Mouse (Mus musculus): ENCODE measurements around the gene Zfp335.

Zfp335 gene

DNA sequence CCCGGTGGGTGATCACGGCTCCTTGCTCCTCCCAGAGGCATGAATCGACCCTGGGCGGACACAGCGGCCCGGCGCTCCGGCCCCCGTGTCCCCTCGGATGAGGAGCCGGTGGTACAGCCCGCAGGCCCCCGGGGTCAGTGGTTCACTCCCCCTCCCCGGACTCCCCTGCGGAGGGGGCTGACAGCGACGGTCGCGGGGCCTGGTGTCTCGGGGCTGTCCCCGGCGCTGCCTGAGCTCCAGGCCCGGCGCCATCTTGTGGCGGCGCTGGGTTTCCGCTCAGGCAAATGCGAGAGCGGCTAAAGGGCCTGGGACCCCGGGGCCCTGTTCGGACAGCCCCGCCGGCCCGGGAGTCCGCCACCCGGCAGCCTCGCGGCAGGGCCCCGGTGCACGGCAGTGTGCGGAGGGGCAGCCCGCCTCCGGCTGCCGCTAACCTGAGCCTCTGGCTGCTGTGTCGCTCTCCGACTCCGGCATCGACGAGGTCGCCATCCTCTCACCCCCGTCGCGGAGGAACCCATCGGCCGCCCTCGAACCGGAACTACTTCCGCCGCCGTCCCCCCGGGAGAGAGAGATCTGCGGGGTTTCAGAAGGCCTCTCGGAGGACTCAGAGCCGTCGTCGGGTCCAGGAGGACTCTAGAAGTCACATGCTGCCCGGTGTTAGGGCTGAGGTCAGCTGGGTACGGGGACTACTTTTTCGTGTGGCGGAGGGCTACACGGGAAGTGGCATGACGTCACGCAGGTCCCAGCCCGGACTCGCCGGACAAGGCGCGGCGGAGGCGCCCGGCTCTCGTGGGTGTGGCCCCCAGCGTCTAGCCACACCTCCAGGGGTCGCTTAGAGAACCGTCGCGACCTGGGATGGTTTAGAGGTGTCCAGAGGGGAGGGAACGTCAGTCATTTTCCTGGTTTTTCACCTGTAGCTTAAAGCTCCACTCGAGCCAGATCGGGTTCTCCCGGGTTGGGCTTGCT, at the start of gene Zfp335:
Zfp335 (minus strand) TSS at position 672 of the 963 bp plus-strand sequence.
- CTCF ChIA-PET: interaction anchor here (0.8 kb wide), 1 partner anchor 9 kb away, joined by 3 read pairs; no protein-coding TSS in a partner anchor

DNA sequence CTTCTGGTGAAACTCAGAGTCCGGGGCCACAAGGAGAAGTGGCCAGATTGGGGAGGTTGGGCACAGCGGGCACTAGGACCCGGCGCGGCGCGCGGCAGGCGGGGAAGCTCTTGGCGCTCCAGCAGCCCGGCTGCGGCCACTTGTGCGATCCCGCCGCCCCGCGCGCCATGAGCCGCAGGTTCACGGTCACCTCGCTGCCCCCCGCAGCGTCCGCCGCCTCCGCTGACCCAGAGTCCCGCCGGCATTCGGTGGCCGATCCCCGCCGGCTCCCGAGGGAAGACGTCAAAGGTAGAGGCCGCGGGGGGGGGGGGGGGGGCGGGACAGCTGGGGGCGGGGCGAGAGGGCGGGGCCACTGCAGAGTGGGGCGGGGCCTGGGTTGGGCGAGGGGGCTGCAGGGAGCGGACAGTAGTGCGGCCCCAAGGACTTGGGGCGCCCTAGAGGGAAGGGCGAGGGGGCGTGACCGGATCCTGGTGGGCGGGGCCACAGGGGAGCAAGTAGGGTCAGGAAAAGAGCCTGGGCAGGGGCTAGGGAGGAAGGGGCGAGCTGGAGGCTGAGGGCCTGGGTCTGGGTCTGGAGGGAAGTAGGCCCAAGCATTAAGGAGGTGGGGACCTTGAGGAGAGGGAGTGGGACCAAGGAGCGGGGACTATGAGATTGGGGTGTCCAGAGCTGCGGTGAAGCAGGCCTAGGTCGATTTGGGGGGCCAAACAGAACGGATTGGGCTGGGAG, 49.3 kb upstream of the Zfp335 start, which contains the start of gene Slc12a5:
Slc12a5 (plus strand) TSS at position 87 of the 726 bp plus-strand sequence.
- CTCF ChIA-PET: interaction anchor here (0.6 to 1.6 kb wide), 6 partner anchors 12 to 1736 kb away, joined by 3 to 12 read pairs (median 3); no protein-coding TSS in a partner anchor

DNA sequence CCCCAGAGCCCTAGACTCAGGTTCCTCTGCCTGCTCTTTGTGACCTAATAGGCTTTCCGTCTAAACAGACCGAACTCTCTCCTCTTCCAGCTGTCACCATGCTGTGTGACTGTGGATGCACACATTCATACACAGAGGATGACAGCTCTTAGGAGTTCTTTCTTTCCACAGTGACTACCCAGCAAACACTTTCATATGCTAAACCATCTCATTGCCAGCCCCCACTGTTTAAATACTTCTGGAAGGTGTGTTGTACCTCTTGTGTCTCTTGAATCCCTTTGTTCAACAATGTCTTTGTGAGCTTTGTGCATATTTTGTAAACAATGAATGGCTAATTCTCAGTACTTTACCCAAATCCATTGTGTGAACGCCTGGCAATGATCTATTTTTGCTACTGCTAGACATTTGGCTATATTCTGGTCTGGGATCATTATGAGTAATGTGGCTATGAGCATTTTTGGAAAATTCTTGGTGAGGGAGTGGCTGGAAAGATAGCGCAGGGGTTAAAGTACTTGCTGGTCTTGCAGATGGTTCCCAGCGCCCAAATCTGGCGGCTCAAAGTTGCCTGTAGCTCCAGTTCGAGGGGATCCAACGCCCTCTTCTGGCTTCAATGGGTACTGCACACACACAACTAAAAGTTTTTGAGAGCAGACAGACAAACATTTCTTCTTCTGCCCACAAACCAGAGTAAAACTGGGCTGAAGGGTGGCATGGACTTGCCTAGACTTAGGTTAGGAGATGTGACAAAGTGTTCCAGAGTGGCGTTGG, 46.2 kb upstream of the Zfp335 start:
- CTCF ChIA-PET: interaction anchor here (1.0 kb wide), 1 partner anchor 127 kb away, joined by 5 read pairs; no protein-coding TSS in a partner anchor

DNA sequence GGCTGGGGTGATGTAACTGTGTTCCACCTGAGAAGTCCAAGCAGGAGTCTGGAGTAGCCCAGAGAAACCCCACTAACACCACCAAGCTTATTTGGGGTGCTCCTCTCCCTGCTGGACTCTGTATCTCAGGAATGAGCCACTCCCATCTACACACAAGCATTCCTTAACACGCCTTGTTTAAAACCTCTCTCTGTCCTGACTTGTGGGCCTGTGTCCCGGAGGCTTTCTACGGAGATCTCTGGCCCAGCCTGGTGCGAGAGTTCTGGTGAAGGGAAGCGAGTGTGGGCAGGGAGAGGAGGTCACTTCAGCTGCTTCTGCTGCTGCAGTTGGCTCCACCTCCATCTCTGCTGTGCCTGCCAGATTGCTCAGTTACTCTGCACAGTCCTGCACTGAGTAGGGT, 44.6 kb upstream of the Zfp335 start:
- CTCF ChIA-PET: interaction anchor here (0.6 kb wide), 2 partner anchors 14 to 16 kb away, joined by 8 to 12 read pairs; partner anchors contain the start of gene Mmp9

DNA sequence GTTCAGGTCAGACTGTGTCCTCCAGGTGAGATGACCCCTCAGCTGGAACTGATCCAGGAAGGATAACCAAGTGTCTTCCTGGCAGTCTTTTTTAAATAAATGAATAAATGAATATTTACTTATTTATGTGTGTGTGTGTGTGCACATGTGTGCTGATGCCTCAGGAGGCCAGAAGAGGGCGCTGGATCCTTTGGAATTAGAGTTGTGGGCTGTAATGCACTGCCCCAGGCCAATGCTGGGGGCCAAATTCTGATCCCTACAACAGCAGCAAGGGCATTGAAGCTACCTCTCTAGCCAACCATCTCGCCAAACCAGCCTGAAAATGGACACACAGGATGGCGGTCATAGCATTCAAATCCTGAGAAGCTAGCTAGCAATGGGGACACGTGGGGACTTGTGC, 44.2 kb upstream of the Zfp335 start:
- CTCF ChIA-PET: no interaction called here

DNA sequence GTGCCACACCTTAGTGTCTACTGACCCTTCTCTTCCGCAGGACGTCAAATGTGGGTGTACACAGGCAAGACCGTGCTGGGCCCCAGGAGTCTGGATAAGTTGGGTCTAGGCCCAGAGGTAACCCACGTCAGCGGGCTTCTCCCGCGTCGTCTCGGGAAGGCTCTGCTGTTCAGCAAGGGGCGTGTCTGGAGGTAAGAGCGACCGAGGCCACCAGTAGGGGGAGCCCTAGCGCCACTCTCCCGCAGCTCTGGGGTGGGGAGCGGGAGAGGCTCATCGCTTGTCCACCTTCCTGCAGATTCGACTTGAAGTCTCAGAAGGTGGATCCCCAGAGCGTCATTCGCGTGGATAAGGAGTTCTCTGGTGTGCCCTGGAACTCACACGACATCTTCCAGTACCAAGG, 41.7 kb upstream of the Zfp335 start:
- CTCF ChIA-PET: interaction anchor here (0.6 to 2.0 kb wide), 2 partner anchors 11 to 17 kb away, joined by 4 to 6 read pairs; no protein-coding TSS in a partner anchor

DNA sequence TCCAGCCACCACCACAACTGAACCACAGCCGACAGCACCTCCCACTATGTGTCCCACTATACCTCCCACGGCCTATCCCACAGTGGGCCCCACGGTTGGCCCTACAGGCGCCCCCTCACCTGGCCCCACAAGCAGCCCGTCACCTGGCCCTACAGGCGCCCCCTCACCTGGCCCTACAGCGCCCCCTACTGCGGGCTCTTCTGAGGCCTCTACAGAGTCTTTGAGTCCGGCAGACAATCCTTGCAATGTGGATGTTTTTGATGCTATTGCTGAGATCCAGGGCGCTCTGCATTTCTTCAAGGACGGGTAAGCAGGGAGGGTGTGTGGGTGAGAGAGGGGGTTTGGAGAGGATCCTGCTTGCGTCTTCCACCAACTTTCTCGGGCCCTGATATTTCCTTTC, 40.9 kb upstream of the Zfp335 start:
- CTCF ChIA-PET: interaction anchor here (0.6 to 2.0 kb wide), 2 partner anchors 11 to 341 kb away, joined by 3 to 6 read pairs; no protein-coding TSS in a partner anchor

DNA sequence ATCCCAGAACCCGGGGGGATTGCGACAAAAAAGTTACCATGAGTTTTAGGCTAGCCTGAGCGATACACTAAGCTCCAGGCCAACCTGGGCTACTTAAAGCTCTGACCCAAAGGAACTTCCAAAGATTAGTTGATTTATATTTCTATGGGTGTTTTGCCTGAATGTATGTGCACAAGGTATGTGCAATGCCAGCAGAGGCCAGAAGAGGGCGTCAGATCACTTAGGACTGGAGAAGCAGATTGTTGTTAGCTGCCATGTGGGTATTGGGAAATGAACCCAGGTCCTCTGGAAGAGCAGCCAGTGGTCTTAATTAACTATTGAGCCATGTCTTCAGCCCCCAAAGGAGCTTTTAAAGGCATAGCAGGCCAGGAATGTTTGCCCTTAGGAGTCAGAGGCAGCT, 40.2 kb upstream of the Zfp335 start:
- CTCF ChIA-PET: interaction anchor here (2.0 kb wide), 1 partner anchor 10 kb away, joined by 6 read pairs; no protein-coding TSS in a partner anchor

DNA sequence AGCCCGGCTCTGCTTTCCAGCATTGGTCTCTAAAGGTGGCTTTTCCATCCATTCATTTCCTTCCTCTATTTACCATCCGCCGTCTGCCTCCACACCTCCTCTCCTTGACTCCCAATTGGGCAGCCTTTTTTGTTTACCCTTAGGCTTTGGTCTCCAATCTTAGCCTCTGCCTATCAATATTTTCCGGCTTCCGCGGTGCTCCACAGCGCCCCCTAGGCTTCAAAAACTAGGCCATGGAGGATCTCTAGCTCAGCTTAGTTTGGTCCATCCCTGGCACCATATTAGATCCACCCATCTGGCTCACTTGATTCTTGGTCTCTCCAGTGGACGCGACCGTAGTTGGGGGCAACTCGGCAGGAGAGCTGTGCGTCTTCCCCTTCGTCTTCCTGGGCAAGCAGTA, 38.9 kb upstream of the Zfp335 start:
- CTCF ChIA-PET: no interaction called here

DNA sequence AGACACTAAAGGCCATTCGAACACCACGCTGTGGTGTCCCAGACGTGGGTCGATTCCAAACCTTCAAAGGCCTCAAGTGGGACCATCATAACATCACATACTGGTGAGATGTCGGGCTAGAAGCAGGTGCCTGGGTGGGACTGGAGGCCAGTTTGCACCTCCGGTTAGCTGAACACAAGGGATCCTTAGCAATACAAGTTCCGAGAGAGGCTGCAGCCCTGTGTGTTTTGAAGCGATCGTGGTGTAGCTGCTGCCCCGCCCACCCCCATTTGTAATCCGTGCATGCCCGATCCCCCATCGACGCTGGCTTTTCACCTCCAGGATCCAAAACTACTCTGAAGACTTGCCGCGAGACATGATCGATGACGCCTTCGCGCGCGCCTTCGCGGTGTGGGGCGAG, 37.4 kb upstream of the Zfp335 start:
- CTCF ChIA-PET: interaction anchor here (0.5 kb wide), 2 partner anchors 12 to 86 kb away, joined by 3 to 6 read pairs; no protein-coding TSS in a partner anchor

DNA sequence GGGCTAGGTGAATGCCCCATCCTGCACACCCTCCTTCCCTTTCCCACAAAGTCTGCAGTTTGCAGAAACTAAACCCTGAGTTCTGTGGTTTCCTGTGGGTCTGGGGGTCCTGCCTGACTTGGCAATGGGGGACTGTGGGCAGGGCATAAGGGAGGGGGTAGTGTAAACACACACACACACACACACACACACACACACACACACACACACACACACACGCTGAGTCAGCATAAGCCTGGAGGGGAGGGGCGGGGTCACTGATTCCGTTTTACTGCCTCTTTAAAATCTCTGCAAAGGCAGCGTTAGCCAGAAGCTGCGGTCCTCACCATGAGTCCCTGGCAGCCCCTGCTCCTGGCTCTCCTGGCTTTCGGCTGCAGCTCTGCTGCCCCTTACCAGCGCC, 36.4 kb upstream of the Zfp335 start:
- CTCF ChIA-PET: no interaction called here

DNA sequence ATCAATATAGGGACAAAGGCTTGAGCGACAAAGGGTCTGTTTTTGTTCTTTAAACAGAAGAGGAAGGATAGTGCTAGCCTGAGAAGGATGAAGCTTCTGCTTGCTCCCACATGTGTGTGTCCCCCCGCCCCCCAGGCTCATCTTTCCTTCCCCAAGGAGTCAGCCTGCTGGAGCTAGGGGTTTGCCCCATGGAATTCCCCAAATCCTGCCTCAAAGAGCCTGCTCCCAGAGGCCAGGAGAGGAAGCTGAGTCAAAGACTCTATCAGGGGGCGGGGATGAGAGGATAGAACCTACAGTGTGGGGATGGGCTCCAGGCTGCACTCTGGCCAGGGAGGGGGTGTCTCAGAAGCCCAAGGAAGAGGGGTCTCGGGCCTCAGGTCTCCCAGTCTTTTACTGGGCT, 35.9 kb upstream of the Zfp335 start:
- CTCF ChIA-PET: no interaction called here

DNA sequence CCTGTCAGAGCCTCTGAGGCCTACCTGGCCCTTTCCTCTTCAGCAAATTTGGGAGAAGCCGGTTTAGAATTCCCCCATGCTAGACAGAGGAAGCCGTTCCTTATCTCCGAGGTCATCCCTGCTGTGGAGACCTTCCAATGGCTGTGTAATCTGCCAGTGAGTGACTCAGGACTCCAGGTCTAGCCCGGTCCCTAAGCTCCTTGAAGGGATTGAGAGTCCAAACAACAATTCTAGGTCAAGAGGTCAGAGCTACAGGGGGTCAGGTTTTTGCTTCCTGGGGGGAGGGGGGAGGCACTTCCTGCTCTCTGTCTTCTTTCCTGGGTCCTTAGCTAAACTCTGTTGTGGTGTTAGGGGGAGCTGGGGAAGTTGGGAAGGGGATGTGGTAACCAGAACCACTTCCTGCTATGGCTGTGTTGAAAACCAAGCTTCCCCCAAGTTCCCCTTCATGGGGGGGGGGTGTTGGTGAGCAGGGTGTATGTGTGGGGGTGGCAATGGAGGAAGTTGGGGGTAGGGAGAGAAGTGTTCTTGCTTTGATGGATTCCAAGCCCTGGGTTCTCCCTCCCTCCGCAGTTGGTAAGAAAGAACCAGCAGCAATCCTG, 31.2 kb upstream of the Zfp335 start:
- CTCF ChIA-PET: interaction anchor here (0.7 kb wide), 1 partner anchor 14 kb away, joined by 12 read pairs; no protein-coding TSS in a partner anchor

DNA sequence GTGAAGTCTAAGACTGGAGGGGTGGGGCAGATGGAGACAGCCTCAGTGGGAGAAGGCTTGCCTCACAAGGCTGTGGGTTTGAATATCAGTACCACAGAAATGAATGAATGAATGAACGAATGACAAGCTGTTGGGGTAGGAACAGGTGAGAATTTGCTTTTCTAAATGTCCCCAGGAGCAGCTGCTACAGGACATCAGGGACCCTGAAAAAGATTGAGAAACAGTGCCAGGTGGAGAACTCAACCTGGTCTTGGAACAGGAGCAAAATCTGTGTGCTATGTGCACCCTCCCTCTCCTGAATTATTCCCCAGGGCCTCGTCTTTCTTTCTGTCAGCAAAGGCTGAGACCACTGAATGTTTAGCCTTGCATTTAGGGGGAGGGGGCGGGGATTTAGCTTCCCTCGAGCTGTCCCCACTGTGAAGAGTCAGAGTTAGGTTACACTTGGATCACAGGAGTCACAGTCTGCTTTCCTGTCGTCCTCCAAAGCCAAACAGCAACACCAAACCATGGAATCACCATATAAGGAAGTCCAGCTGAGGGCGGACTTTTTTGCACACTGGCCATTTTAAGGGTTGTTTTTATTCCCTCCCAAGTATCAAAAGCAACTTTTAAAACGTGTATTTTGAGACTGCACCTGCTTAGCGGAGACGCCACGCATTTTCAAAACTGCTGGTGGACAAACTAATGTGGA, 28.7 kb upstream of the Zfp335 start, which contains the start of gene Mmp9:
Mmp9 (plus strand) TSS at position 641 of the 691 bp plus-strand sequence.
- CTCF ChIA-PET: interaction anchor here (0.7 kb wide), 1 partner anchor 16 kb away, joined by 8 read pairs; no protein-coding TSS in a partner anchor

DNA sequence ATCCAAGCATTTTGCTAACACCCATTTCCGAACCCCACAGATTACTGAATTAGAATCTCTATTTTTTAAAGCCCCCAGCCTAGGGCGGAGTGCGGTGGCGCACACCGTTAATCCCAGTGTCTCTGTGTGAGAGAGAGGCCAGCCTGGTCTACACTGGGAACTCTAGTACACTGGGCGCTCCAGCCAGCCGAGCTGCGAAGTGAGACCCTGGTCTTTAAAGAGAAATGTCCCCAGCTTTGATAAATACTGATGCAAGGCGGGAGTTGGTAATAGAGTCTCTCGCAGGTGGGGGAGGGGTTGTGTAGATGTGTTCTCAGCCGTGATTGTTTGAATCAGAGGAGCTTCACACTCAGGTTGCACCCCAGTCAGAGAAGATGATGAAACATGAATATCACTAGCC, 27.5 kb upstream of the Zfp335 start:
- CTCF ChIA-PET: no interaction called here

DNA sequence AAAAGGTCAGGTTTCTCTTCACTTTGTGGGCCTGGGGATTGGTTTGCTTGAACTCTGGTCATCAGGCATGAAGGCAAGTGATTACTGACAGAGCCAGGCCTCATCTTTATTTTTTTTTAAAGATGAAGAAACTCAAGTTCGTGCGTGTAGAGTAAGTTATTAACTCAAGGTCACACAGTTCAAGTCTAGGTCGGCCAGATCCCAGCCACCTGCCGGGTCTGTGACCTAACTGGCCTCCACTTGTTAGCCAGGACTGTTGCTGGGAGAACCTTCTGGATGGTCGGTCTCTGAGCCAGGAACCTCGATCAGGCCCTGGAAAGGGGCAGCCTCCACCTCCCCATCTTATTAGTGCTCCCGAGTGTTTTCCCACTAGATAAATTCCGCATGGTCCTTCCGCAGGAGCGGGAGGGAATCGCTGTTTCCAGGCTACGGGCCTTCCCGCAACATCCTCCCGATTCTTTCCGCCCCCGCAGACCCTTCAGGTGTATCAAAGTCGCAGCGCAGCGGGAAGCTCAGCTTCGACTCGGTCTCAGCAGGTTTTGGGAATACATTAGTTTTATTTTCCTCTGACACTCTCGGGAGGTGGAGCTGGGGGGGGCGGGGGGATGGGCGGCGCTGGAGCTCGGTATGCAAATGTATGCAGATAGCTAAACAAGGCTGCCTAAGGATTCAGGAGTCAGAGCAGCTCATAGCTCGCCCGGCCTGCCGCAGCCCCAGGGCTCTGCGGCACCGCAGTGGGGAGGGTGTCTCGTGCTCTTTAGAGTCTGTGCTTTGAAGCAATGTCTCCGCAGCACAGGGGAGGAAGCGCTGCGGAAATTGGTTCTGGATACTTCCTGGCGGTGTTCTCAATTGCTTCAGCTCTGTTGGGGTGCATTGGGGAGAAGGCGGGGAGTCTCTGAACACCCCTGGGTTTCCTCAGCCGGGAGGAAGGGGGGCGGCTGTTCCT, 26.9 kb upstream of the Zfp335 start:
- CTCF ChIA-PET: no interaction called here

DNA sequence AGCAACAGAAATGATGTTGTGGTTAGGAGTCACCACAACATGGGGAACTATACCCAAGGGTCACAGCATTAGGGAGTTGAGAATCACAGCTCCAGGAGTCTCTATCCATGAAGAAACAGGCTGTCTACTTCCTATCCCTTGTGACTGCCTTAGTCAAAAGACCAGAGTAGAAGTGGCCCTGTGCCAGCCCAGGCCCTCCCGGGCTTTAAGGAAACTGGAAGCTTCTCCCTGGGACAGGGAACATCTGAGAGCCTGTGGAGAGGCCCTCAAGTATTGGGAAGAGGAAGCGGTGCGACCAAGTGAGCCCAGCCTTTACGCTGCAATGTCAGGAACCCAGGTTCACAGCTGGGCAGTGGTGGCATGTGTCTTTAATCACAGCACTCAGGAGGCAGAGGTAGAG, 24.4 kb upstream of the Zfp335 start:
- CTCF ChIA-PET: no interaction called here

DNA sequence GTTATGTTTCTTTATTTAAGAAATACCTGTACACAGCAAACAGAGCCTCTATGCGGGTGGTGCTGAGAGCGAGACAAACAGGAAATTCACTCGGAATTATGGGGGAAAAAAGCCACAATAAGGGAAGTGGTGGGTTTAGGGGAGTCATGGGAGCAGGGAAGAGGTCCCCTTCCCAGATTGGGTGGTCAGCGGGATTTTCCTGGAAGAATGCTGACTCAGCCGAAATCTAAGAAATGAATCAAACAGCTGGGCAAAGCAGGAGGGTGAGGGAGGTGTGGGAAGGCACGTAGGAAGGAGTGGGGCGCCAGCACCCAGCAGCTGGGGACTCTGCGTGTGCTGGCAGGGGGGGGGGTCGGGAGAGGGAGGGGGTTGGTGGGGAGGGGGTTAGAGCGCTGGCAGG, 22.0 kb upstream of the Zfp335 start:
- CTCF ChIA-PET: interaction anchor here (0.6 kb wide), 2 partner anchors 99 to 137 kb away, joined by 3 to 7 read pairs; no protein-coding TSS in a partner anchor

Measured in spleen, embryonic (tissue).